Mouse (Mus musculus): ENCODE measurements around the gene Gtf3c2.
"Not testable (repeated sequence)": the region's sequence is repeated elsewhere in the genome, so short reads cannot be mapped to it uniquely, and the experiment has no call there.

The Gtf3c2 gene

DNA sequence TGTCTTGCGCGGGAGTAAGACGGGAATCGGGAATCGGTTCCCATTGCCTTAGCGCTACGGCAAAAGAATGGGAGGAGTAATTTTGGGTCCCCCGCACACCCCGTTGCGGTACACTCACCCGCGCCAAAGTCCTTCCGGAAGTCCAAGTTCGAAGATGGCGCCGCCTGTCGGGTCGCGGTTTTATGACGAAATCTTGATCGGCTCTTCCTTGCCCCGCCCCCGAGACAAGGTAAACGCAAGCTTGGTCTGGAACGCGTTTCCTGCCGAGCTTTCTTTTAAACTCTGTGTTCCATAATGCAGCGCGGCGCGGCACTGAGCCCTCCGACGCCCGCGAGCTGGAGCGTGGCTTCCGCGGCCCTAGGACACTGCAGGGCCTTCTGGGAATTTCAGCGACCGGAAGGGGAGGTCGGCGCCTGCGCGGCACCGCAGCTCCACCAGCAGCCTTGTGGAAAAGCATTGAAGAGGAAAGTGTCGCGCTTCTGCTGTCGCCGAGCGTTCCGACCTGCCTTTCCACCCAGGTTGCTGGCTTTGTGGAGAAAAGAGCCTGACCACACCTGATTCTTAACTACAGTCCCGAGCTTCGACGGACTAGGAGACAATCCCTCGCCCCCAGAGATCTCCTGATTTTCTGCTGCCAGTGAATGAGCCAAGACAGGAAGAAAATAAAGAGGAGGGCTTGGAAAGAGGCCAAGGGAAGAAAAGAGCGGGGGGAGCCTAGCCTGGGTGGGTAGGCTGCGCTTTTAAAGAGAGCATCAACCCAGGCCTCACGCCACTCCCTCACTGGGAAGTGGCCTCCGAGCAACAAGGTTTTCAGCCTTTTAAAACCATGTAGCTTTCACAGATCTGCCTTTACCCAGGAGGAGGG, at the start of gene Gtf3c2, which contains the start of gene Gm29609:
TSS of gene Gtf3c2 (minus strand) at position 379 of the 865 bp plus-strand sequence.
TSS of gene Gm29609 (minus strand) at position 146 of the 865 bp plus-strand sequence.
- in situ Hi-C loops (cut with MboI; ENCODE audit: unreplicated experiment in 2 of 2): loop anchor here (10.0 to 25.0 kb wide), 2 partner anchors 282 to 285 kb away; partner anchors contain the start of gene Zfp512 (in 1 of the 2)

GRCm38 (mm10) chr5:31226641-31227040, 46.7 kb upstream of the Gtf3c2 start:
- in situ Hi-C loops (cut with MboI; ENCODE audit: unreplicated experiment in 2 of 2): no loop called here

DNA sequence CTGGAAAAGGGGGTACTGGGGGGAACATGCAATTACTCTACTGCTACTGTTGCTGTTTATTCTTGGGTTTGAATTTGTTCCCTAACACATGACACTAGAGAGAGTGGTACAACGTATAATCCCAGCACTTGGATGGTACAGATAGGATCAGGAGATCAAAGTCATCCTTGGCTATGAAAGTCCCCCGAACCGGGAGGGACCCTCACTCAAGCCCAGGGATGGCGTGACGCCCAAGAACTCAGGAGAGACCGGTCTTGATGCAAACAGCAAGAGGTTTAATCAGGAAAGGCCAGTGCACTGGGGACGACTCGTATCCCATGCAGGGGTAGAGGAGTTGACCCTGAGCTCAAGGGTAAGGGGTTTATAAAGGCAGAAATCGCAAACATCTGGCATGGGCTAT, 42.8 kb upstream of the Gtf3c2 start:
- in situ Hi-C loops (cut with MboI; ENCODE audit: unreplicated experiment in 2 of 2): no loop called here

DNA sequence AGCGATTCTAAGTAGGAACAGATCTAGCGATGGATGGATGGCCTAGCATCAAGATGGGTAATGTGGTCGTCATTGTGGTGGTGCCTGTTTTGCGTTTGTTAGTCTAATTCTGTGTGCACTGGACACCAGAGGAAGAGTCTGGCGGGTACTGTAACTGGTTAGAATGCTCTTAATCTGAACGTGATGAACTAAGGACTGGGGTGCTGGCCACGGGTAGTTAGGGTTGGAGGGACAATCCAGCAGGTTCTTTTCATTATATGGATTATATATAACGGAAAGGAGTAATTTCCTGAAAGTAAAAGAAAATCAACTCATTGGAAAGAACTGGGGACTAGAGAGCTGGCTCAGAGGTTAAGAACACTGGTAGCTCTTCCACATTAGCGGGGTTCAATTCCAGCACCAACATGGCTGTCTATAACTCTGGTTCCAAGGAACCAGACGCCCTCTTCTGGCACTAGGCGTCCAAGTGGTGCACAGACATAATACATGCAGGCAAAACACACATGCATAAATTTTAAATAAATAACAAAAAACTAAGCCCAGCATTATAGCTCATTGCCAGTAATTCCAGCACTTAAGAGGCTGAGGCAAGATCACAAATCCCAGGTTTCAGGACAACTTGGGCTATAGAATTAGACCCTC, 41.5 kb upstream of the Gtf3c2 start:
- in situ Hi-C loops (cut with MboI; ENCODE audit: unreplicated experiment in 2 of 2): no loop called here

DNA sequence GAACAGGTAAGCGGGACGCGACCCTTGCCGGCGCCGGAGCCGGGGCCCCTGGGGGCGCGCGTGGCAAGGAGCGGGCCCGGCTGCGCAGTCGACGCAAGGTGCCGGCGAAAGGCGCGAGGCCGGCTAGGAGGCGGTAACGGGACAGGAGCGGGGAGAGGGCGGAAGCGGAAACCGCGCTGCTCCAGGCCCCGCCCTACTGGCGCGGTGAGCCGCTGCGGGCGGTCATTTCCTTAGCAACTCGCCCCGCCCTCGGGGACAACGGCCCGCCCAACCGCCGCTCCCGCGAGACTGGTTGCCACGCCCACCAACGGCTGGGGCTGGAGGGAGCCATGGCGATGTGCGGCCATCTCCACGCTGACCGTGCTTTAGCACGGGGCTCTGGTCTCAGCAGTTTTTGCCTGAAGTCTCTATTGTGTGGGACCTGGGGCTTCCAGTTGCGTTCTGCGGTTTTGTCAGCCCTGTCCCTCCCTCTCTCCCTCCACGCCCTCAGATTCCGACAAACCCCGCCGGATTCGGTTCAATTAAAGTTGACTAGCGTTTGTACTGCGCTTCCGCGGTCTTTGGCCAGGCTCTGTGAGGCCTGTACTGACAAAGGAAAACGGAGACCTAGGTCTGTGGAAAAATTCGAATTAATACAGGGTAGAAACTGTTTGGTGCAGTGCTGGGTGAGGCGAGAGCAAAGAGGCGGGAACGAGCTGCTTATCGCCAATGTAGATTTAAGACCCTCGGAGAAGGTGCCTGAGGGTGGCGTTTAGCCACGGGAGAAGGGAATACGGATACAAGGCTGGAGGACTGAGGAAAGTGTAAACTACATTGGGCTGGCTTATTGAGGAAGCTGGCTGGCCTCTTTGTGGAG, 40.7 kb upstream of the Gtf3c2 start, which contains the start of gene Ppm1g:
TSS of gene Ppm1g (minus strand) at position 240 of the 856 bp plus-strand sequence.
- in situ Hi-C loops (cut with MboI; ENCODE audit: unreplicated experiment in 2 of 2): no loop called here

DNA sequence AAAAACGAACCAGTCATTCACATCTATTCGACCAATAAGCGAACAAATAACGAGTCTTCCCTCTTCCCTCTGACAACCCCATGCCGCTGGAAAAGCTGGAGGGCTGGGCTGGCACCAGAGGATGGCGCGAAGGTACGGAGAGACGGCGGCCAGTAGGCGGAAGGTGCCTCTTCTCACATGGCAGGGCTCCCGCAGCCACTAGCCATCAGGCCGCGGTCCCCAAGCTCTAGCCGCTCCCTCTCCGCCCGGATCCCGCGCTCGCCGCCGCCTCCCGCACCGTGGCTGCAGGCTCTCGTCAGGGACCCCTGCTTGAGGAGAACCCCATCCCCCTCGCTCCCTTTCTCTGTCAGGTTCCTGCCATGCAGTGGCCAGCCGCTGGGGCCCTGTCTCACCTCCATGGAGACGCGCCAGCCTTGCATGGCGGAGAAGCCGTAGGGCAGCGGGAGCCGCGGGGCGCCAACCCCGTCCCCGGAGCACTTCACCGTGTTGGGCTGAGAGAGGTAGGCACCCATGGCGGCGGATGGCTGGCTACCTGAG, 40.0 kb upstream of the Gtf3c2 start:
- in situ Hi-C loops (cut with MboI; ENCODE audit: unreplicated experiment in 2 of 2): no loop called here

- in situ Hi-C loops (cut with MboI; ENCODE audit: unreplicated experiment in 2 of 2): no loop called here
These were observed 39.5 kb upstream of the Gtf3c2 start for GRCm38 (mm10) chr5:31219474-31219873.

DNA sequence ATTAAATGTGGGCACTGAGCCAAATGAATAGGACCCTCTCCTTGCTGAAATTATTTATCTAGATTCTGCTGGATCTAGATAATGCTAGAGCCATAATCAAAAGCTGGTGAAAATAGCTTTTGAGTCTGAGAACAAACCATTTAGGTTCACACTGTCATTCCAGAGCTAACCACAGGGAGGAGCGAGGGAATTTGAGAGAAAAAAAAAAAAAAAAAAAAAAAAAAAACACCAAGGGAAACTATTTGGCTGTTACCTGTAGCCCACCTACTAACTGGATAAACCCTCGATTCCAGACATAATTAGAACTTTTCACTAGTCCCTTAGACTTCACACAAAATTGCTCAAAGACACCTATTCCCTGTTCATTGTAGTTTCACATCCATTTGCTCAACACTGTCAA, 39.1 kb upstream of the Gtf3c2 start:
- in situ Hi-C loops (cut with MboI; ENCODE audit: unreplicated experiment in 2 of 2): no loop called here

- in situ Hi-C loops (cut with MboI; ENCODE audit: unreplicated experiment in 2 of 2): no loop called here
These were observed 38.4 kb upstream of the Gtf3c2 start for GRCm38 (mm10) chr5:31218294-31218693.

GRCm38 (mm10) chr5:31216554-31216953, 36.6 kb upstream of the Gtf3c2 start:
- in situ Hi-C loops (cut with MboI; ENCODE audit: unreplicated experiment in 2 of 2): not testable (repeated sequence)

- in situ Hi-C loops (cut with MboI; ENCODE audit: unreplicated experiment in 2 of 2): loop anchor here in 1 of 2 experiments (5.0 kb wide), 1 partner anchor 93 kb away; the partner anchor contains the start of genes Fndc4 and Gckr
These were observed 24.5 kb upstream of the Gtf3c2 start for GRCm38 (mm10) chr5:31204421-31204820.

GRCm38 (mm10) chr5:31203866-31204265, 23.9 kb upstream of the Gtf3c2 start:
- in situ Hi-C loops (cut with MboI; ENCODE audit: unreplicated experiment in 2 of 2): loop anchor here in 1 of 2 experiments (5.0 kb wide), 1 partner anchor 93 kb away; the partner anchor contains the start of genes Fndc4 and Gckr

GRCm38 (mm10) chr5:31202933-31203332, 23.0 kb upstream of the Gtf3c2 start:
- in situ Hi-C loops (cut with MboI; ENCODE audit: unreplicated experiment in 2 of 2): loop anchor here in 1 of 2 experiments (5.0 kb wide), 1 partner anchor 94 kb away; the partner anchor contains the start of genes Fndc4 and Gckr

GRCm38 (mm10) chr5:31201742-31202590, 22.0 kb upstream of the Gtf3c2 start, which contains the start of gene Zfp513:
Gene Zfp513, minus strand, starts transcription at chr5:31202303.
- in situ Hi-C loops (cut with MboI; ENCODE audit: unreplicated experiment in 2 of 2): loop anchor here in 1 of 2 experiments (5.0 kb wide), 1 partner anchor 95 kb away; the partner anchor contains the start of genes Fndc4 and Gckr

DNA sequence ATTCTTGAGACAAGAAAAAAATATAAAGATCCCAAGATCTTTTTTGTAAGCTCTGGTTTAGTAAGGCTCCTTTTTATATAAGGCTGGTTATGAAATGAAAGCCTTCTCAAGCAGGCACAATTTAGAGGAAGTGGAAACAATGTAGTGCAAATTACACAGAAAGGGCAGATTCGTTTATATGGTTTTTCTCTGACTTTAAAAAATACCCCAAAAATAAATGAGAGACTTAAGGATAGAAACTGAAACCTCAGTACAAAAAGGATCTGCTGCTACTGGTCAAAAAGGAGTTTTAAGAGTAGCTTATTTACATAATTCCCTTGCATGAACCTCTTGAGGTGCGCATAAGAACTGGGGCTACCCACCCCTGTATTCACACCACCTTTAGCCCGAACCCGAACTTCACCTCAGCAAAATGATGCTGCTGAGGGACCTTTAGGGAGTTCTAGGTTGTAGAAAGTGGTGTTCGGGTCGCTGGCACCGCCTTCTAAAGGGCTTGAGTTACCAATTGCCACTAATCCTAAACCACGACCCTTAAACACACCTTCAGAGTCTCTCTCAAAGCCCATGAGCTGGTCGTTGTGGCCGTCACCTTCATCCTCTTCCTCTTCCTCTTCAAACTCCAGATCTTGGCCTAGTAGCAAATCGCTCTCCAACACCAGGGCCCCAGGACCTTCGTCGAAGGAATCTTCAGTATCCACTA, 21.2 kb upstream of the Gtf3c2 start:
- in situ Hi-C loops (cut with MboI; ENCODE audit: unreplicated experiment in 2 of 2): loop anchor here in 1 of 2 experiments (5.0 kb wide), 1 partner anchor 96 kb away; the partner anchor contains the start of genes Fndc4 and Gckr

GRCm38 (mm10) chr5:31200327-31200768, 20.4 kb upstream of the Gtf3c2 start:
- in situ Hi-C loops (cut with MboI; ENCODE audit: unreplicated experiment in 2 of 2): loop anchor here in 1 of 2 experiments (5.0 kb wide), 1 partner anchor 97 kb away; the partner anchor contains the start of genes Fndc4 and Gckr

GRCm38 (mm10) chr5:31199893-31200292, 19.9 kb upstream of the Gtf3c2 start:
- in situ Hi-C loops (cut with MboI; ENCODE audit: unreplicated experiment in 2 of 2): loop anchor here (5.0 to 25.0 kb wide), 2 partner anchors 97 to 262 kb away; partner anchors contain the start of genes Fndc4 (in 1 of the 2), Gckr (in 1 of the 2) and Zfp512 (in 1 of the 2)
